Mouse (Mus musculus) cerebellum, adult 11 months (tissue): ENCODE data around the gene Gm37240.

Experiments
- DNase-seq: peaks from one replicate; pipeline ENCODE4 v3.0.0; 2022

Gm37240 gene

GRCm38 (mm10) chr3:84807826-84808225 lies 1079.5 kb downstream of the Gm37240 start:
- DNase-seq, result no peak

GRCm38 (mm10) chr3:84806206-84806605 lies 1081.1 kb downstream of the Gm37240 start:
- no peak for DNase-seq

- no peak for DNase-seq
Measured at GRCm38 (mm10) chr3:84804036-84804435, 1083.3 kb downstream of the Gm37240 start.

GRCm38 (mm10) chr3:84787914-84788313 lies 1099.4 kb downstream of the Gm37240 start:
- DNase-seq, result no peak

GRCm38 (mm10) chr3:84776084-84776483 lies 1111.2 kb downstream of the Gm37240 start:
- no peak for DNase-seq

- DNase-seq, result no peak
Measured at GRCm38 (mm10) chr3:84775577-84775976, 1111.7 kb downstream of the Gm37240 start.

- no peak for DNase-seq
Measured at GRCm38 (mm10) chr3:84775067-84775423, 1112.3 kb downstream of the Gm37240 start.

GRCm38 (mm10) chr3:84774246-84775066 lies 1112.9 kb downstream of the Gm37240 start:
- no peak for DNase-seq

GRCm38 (mm10) chr3:84771980-84772379 lies 1115.3 kb downstream of the Gm37240 start:
- no peak for DNase-seq

- DNase-seq, result no peak
Measured at GRCm38 (mm10) chr3:84770518-84770917, 1116.8 kb downstream of the Gm37240 start.

- no peak for DNase-seq
Measured at GRCm38 (mm10) chr3:84769411-84769810, 1117.9 kb downstream of the Gm37240 start.

GRCm38 (mm10) chr3:84768940-84769339 lies 1118.4 kb downstream of the Gm37240 start:
- DNase-seq, result no peak

GRCm38 (mm10) chr3:84753816-84754215 lies 1133.5 kb downstream of the Gm37240 start:
- no peak for DNase-seq

- no peak for DNase-seq
Measured at GRCm38 (mm10) chr3:84749222-84749621, 1138.1 kb downstream of the Gm37240 start.

- DNase-seq, result no peak
Measured at GRCm38 (mm10) chr3:84748139-84748538, 1139.2 kb downstream of the Gm37240 start.

GRCm38 (mm10) chr3:84745537-84746189 lies 1141.7 kb downstream of the Gm37240 start:
- DNase-seq, result no peak

- no peak for DNase-seq
Measured at GRCm38 (mm10) chr3:84744707-84745106, 1142.6 kb downstream of the Gm37240 start.

GRCm38 (mm10) chr3:84740050-84740596 lies 1147.2 kb downstream of the Gm37240 start:
- DNase-seq, result no peak

- no peak for DNase-seq
Measured at GRCm38 (mm10) chr3:84737137-84737536, 1150.2 kb downstream of the Gm37240 start.

- DNase-seq, result no peak
Measured at GRCm38 (mm10) chr3:84735716-84736115, 1151.6 kb downstream of the Gm37240 start.

- no peak for DNase-seq
Measured at GRCm38 (mm10) chr3:84732516-84732915, 1154.8 kb downstream of the Gm37240 start.

GRCm38 (mm10) chr3:84732016-84732502 lies 1155.3 kb downstream of the Gm37240 start:
- DNase-seq, result peak; percentile 12

- no peak for DNase-seq
Measured at GRCm38 (mm10) chr3:84731403-84732015, 1155.8 kb downstream of the Gm37240 start.
